Mouse (Mus musculus): ENCODE data around the gene Ptprd.

DNA sequence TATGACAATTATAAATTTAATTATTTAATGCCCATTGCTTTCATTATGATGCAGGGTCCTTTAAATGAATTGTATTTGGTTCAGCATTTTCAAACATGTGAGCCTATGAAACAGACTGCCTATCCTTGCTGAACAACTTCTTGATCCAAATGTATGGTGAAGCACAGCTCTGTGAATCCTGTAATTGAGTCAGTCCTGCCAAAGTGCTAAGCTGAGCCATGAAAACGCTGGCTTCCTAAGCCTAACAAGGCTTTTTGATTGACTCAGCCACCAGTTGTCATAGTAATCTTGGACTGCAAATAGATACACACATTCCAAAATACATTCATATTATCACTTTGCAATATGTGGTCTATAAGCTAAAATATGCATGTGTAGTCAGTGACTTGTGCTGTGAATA lies 625.1 kb downstream of the Ptprd start:
- no peak for TF ChIP-seq MYOG (IDR thresholded peaks at IDR 0.05; ENCODE audit: control insufficient read depth, extremely low read depth, insufficient read length)
- no peak for TF ChIP-seq CTCF (IDR thresholded peaks at IDR 0.05; ENCODE audit: control insufficient read depth, insufficient read depth, insufficient read length)
- no peak for TF ChIP-seq MAX (IDR thresholded peaks at IDR 0.05)
- no peak for TF ChIP-seq MYOD1 (IDR thresholded peaks at IDR 0.05; ENCODE audit: control insufficient read depth, insufficient read length, low read depth)
- no peak for TF ChIP-seq USF1 (IDR thresholded peaks at IDR 0.05; ENCODE audit: low read depth)
